Comparison of ENCODE assay signal across 21 mouse cellular contexts in the genomic region with DNA sequence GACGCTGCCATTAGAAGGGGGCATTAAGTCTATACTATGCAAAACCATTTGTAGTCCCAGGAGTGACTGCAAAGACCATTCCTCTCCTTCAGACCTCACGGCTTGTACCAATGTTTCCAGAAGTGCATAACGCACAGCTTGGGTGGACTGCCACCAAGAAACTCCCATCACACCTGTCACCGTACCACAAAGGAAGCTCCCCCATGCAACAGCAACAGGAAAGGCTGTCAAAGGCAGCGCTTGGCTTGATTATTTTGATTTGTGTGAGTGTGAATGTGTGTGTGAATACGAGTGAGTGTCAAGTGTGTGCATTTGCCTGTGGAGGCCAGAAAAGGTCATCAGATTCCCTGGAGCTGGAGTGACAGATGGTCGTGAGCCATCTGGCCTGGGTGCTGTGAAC.
DNase-seq lines count a peak whose midpoint lies in the region; ATAC-seq and TF ChIP-seq lines count a peak whose summit lies in the region.
"Had no signal": no experiment of that assay in that cellular context is flagged by ENCODE, and none has a peak within 500 bp of the region (broad histone marks: within the 10 kb centered on the region; RNA-seq: fewer than 3 reads in every experiment).

No protein-coding gene starts in this region.

- TF ChIP-seq CTCF in spleen, adult 2 months (IDR thresholded peaks at IDR 0.05; ENCODE audit: extremely low read depth, insufficient read depth, insufficient read length, insufficient replicate concordance) = no peak

- H3K27me3 ChIP-seq in spleen, adult 2 months (ENCODE audit: control insufficient read depth, insufficient read depth, low read length) = no peaks in the 10 kb centered on the region
- no peaks in the 10 kb centered on the region for H3K27me3 ChIP-seq in neural tube, embryonic 15.5 days (replicated peaks)
- no peaks in the 10 kb centered on the region for H3K27me3 ChIP-seq in hindbrain, embryonic 13.5 days
- H3K27me3 ChIP-seq: forebrain, embryonic 15.5 days; hindbrain, embryonic 12.5 days had no signal

- no peak for ATAC-seq in neural tube, embryonic 15.5 days (ENCODE audit: low FRiP score)
- no peak for ATAC-seq in hindbrain, embryonic 13.5 days (ENCODE audit: low FRiP score)
- ATAC-seq: forebrain, embryonic 15.5 days; hindbrain, embryonic 16.5 days; intestine, embryonic 16.5 days had no signal

- H3K9me3 ChIP-seq in neural tube, embryonic 15.5 days (replicated peaks) = no peaks in the 10 kb centered on the region
- H3K9me3 ChIP-seq in hindbrain, embryonic 13.5 days = no peaks in the 10 kb centered on the region
- H3K9me3 ChIP-seq: forebrain, embryonic 15.5 days; hindbrain, embryonic 12.5 days had no signal

- peak overlapping the region; percentile 2; the same call in 1 of the 2 replicates for H3K27ac ChIP-seq in spleen, adult 2 months (ENCODE audit: insufficient read depth, low read length)
- H3K27ac ChIP-seq in neural tube, embryonic 15.5 days (replicated peaks) = no peak overlapping the region
- H3K27ac ChIP-seq in hindbrain, embryonic 13.5 days = no peak overlapping the region
- H3K27ac ChIP-seq: forebrain, embryonic 15.5 days; hindbrain, embryonic 12.5 days had no signal

- no peak overlapping the region for H3K4me3 ChIP-seq in spleen, adult 2 months (ENCODE audit: extremely low read depth, insufficient read depth, insufficient read length)
- no peak overlapping the region for H3K4me3 ChIP-seq in neural tube, embryonic 15.5 days (replicated peaks)
- no peak overlapping the region for H3K4me3 ChIP-seq in hindbrain, embryonic 13.5 days
- H3K4me3 ChIP-seq: forebrain, embryonic 15.5 days; heart, adult 2 months; hindbrain, embryonic 12.5 days had no signal

- peak; percentile 78 for DNase-seq in heart, adult 11 months
- DNase-seq in heart, adult 9 months (ENCODE audit: low spot score in 2 of 2) = no peak
- DNase-seq in spleen, adult 2 months (ENCODE audit: low read depth in 1 of 2, low spot score in 2 of 2) = no peak
- no peak for DNase-seq in spleen, adult 12 weeks (ENCODE audit: low spot score)
- peak; percentile 46 for DNase-seq in T-cell, adult 2 months (ENCODE audit: low spot score)
- peak; percentile 60 for DNase-seq in induced T-regulatory cell, adult 2 months (ENCODE audit: low read depth)
- DNase-seq: adrenal gland, postnatal 36 days; cerebellum, adult 11 months; cerebellum, adult 2 months; cerebellum, adult 9-11 months; cerebellum, postnatal 36 days; embryo, embryonic 11 days; gastrocnemius, postnatal 14 days had no signal

- H3K4me1 ChIP-seq in spleen, adult 2 months (ENCODE audit: control insufficient read depth, insufficient read depth, insufficient read length) = peaks cover 45% of the 10 kb centered on the region; the same call in 1 of the 2 replicates
- peaks cover 56% of the 10 kb centered on the region for H3K4me1 ChIP-seq in neural tube, embryonic 15.5 days
- H3K4me1 ChIP-seq in hindbrain, embryonic 13.5 days (replicated peaks) = peaks cover 59% of the 10 kb centered on the region

- H3K4me2 ChIP-seq in neural tube, embryonic 15.5 days = no peak overlapping the region
- H3K4me2 ChIP-seq in hindbrain, embryonic 13.5 days = no peak overlapping the region
- H3K4me2 ChIP-seq: forebrain, embryonic 15.5 days; heart, embryonic 11.5 days; hindbrain, embryonic 12.5 days had no signal

- no peak for TF ChIP-seq POLR2A in spleen, adult 2 months (IDR thresholded peaks at IDR 0.05; ENCODE audit: low read depth, low read length)

- no peaks in the 10 kb centered on the region; the same call in 1 of the 2 replicates for H3K36me3 ChIP-seq in spleen, adult 2 months (ENCODE audit: control insufficient read depth, insufficient read depth, low read length)
- H3K36me3 ChIP-seq in neural tube, embryonic 15.5 days = no peaks in the 10 kb centered on the region
- H3K36me3 ChIP-seq in hindbrain, embryonic 13.5 days = 0 out of 2 replicates have a peak, but pooled peaks cover 2% of the 10 kb centered on the region
- H3K36me3 ChIP-seq: forebrain, embryonic 15.5 days had no signal

- no peak overlapping the region for H3K9ac ChIP-seq in neural tube, embryonic 15.5 days (replicated peaks)
- H3K9ac ChIP-seq in hindbrain, embryonic 13.5 days = no peak overlapping the region
- H3K9ac ChIP-seq: forebrain, embryonic 15.5 days; hindbrain, embryonic 12.5 days had no signal

- 67% methylated on average over 7 of the region's 7 CpGs for WGBS in spleen, adult 2 months
- 94% methylated on average over 7 of the region's 7 CpGs for WGBS in neural tube, embryonic 15.5 days
- 91% methylated on average over 7 of the region's 7 CpGs for WGBS in hindbrain, embryonic 13.5 days

Comparison
In these comparisons a context has a peak if more than half of its experiments do, and no peak if none do; other contexts are left out.
1. DNase-seq: peak in heart, adult 11 months (single experiment), T-cell, adult 2 months (single experiment) and induced T-regulatory cell, adult 2 months (single experiment); none in heart, adult 9 months (0 of 2), spleen, adult 2 months (0 of 2) and spleen, adult 12 weeks (single experiment).